In genomic region chrX:110814592-110815548, GRCm38 (mm10) we compare ENCODE assay signal across 10 mouse cellular contexts. TPM values are rescaled to one million over a fixed set of nuclear protein-coding genes. Genes with fewer than 3 reads are reported as not detected.
DNase-seq lines count a peak whose midpoint lies in the region; ATAC-seq and TF ChIP-seq lines count a peak whose summit lies in the region.
"Had no signal": no experiment of that assay in that cellular context is flagged by ENCODE, and none has a peak within 500 bp of the region (broad histone marks: within the 10 kb centered on the region; RNA-seq: fewer than 3 reads in every experiment).

No protein-coding gene starts in this region.

- H3K4me1 ChIP-seq in heart, postnatal 0 days (ENCODE audit: control insufficient read depth, insufficient read depth): no peaks in the 10 kb centered on the region
- H3K4me1 ChIP-seq in forebrain, postnatal 0 days (ENCODE audit: insufficient read depth): no peaks in the 10 kb centered on the region
- no peaks in the 10 kb centered on the region for H3K4me1 ChIP-seq in midbrain, embryonic 12.5 days

- intact Hi-C loops in heart, postnatal 25 days (cut with DNase I): no loop called here

- TF ChIP-seq EP300 in heart, postnatal 0 days (IDR thresholded peaks at IDR 0.05; ENCODE audit: low read depth): no peak

- H3K9ac ChIP-seq in heart, postnatal 0 days (replicated peaks; ENCODE audit: low read depth, low read length): no peak overlapping the region
- H3K9ac ChIP-seq in forebrain, postnatal 0 days: peak overlapping the region; percentile 51
- peak overlapping the region; percentile 74 for H3K9ac ChIP-seq in midbrain, embryonic 12.5 days (replicated peaks)

- no peak for ATAC-seq in heart, postnatal 0 days (ENCODE audit: insufficient read depth, low read depth)
- peak; percentile 21 for ATAC-seq in forebrain, postnatal 0 days
- peak; percentile 16 for ATAC-seq in midbrain, embryonic 12.5 days (ENCODE audit: low FRiP score, low read depth)

- TF ChIP-seq POLR2A in brain, embryonic 14.5 days (IDR thresholded peaks at IDR 0.05; ENCODE audit: borderline replicate concordance, extremely low read depth, insufficient read depth, insufficient read length, poor library complexity, severe bottlenecking): no peak

- H3K4me2 ChIP-seq in heart, postnatal 0 days (ENCODE audit: low read depth, low read length): peak overlapping the region; percentile 63
- peak overlapping the region; percentile 51 for H3K4me2 ChIP-seq in forebrain, postnatal 0 days (ENCODE audit: low read depth)
- peak overlapping the region; percentile 42 for H3K4me2 ChIP-seq in midbrain, embryonic 12.5 days (replicated peaks)

- H3K4me3 ChIP-seq in heart, postnatal 0 days (ENCODE audit: low read depth, low read length): peak overlapping the region; percentile 36
- H3K4me3 ChIP-seq in forebrain, postnatal 0 days (ENCODE audit: low read depth, low read length): peak overlapping the region; percentile 52
- peak overlapping the region; percentile 66 for H3K4me3 ChIP-seq in midbrain, embryonic 12.5 days

- no peak for DNase-seq in heart, postnatal 0 days (ENCODE audit: low spot score)
- no peak for DNase-seq in heart, postnatal 25 days (ENCODE audit: low spot score)
- peak; percentile 63 for DNase-seq in brain, embryonic 14.5 days (ENCODE audit: low read depth)
- DNase-seq in forebrain, postnatal 0 days: peak; percentile 51
- DNase-seq in spleen, postnatal 4 days (ENCODE audit: low spot score in 2 of 2): no peak
- no peak for DNase-seq in left cerebral cortex, adult 8-10 months (ENCODE audit: low spot score in 2 of 2)
- DNase-seq in urinary bladder, postnatal 25 days (ENCODE audit: low spot score): no peak

- no peaks in the 10 kb centered on the region for H3K36me3 ChIP-seq in heart, postnatal 0 days (replicated peaks; ENCODE audit: control insufficient read depth, insufficient read depth, low read length)
- H3K36me3 ChIP-seq in forebrain, postnatal 0 days (ENCODE audit: insufficient read depth): no peaks in the 10 kb centered on the region
- no peaks in the 10 kb centered on the region for H3K36me3 ChIP-seq in midbrain, embryonic 12.5 days

- peaks cover 27% of the 10 kb centered on the region for H3K27me3 ChIP-seq in heart, postnatal 0 days (ENCODE audit: control insufficient read depth, insufficient read depth, low read length)
- no peaks in the 10 kb centered on the region for H3K27me3 ChIP-seq in forebrain, postnatal 0 days (ENCODE audit: insufficient read depth, low read length)
- no peaks in the 10 kb centered on the region for H3K27me3 ChIP-seq in midbrain, embryonic 12.5 days

- 16% methylated on average over 52 of the region's 52 CpGs for WGBS in heart, postnatal 0 days
- 24% methylated on average over 51 of the region's 52 CpGs for WGBS in forebrain, postnatal 0 days
- WGBS in midbrain, embryonic 12.5 days: 20% methylated on average over 52 of the region's 52 CpGs

- no peak for TF ChIP-seq CTCF in heart, postnatal 0 days (IDR thresholded peaks at IDR 0.05; ENCODE audit: low read depth)
- TF ChIP-seq CTCF in brain, embryonic 14.5 days (IDR thresholded peaks at IDR 0.05; ENCODE audit: borderline replicate concordance, extremely low read depth, insufficient read depth, insufficient read length): no peak
- TF ChIP-seq CTCF in forebrain, postnatal 0 days (IDR thresholded peaks at IDR 0.05; ENCODE audit: low read depth): no peak

- no peaks in the 10 kb centered on the region for H3K9me3 ChIP-seq in heart, postnatal 0 days (replicated peaks; ENCODE audit: control insufficient read depth, low read length)
- no peaks in the 10 kb centered on the region for H3K9me3 ChIP-seq in forebrain, postnatal 0 days (ENCODE audit: low read length)
- no peaks in the 10 kb centered on the region for H3K9me3 ChIP-seq in midbrain, embryonic 12.5 days

- H3K27ac ChIP-seq in heart, postnatal 0 days (ENCODE audit: low read depth): no peak overlapping the region
- H3K27ac ChIP-seq in forebrain, postnatal 0 days (ENCODE audit: low read depth, low read length): peak overlapping the region; percentile 72
- H3K27ac ChIP-seq in midbrain, embryonic 12.5 days (replicated peaks): peak overlapping the region; percentile 95

RNA-seq across cellular contexts. Expression of gene Pou3f4, which starts 0.8 kb away (rescaled TPM):
- total RNA-seq in heart, postnatal 0 days (2014; rRNA removed; ENCODE audit: low replicate concordance): not detected in 2 replicates
- 0.04 TPM in 2 replicates for polyA plus RNA-seq in heart, postnatal 0 days (2015; fragmentation: Nextera tagmentation; extraction: Ambion mirVana)
- total RNA-seq in heart, postnatal 25 days (2021): not detected
- polyA plus RNA-seq in brain, embryonic 14.5 days (2012; rRNA removed): 45.6 and 48.0 TPM in 2 replicates
- total RNA-seq in forebrain, postnatal 0 days (2014; rRNA removed): 17.9 and 23.1 TPM in 2 replicates
- 5.1 and 6.6 TPM in 2 replicates for polyA plus RNA-seq in forebrain, postnatal 0 days (2015; fragmentation: Nextera tagmentation; extraction: Ambion mirVana)
- polyA plus RNA-seq in midbrain, embryonic 12.5 days (2016; fragmentation: Nextera tagmentation; extraction: Ambion mirVana): 41.6 and 43.0 TPM in 2 replicates
- total RNA-seq in left cerebral cortex, adult 8-10 months (2022): 10 to 100 TPM in 2 of 4 experiments, 1 to 10 TPM in 2; 8.5 to 11.1 (median 9.9) TPM
- total RNA-seq: MEL had no signal
- polyA plus RNA-seq: small intestine, adult 2 months had no signal

Comparison
In these comparisons a context has a peak if more than half of its experiments do, and no peak if none do; other contexts are left out.
1. DNase-seq: peak in brain, embryonic 14.5 days (single experiment) and forebrain, postnatal 0 days (single experiment); none in heart, postnatal 0 days (single experiment), heart, postnatal 25 days (single experiment), spleen, postnatal 4 days (0 of 2), left cerebral cortex, adult 8-10 months (0 of 2) and urinary bladder, postnatal 25 days (single experiment).
2. Peak in every context shown above with its lines, with median percentiles within 50 percentile points of each other: H3K4me2 ChIP-seq and H3K4me3 ChIP-seq.